Comparison of ENCODE assay signal across 8 mouse cellular contexts in genomic region chr5:127453580-127453979, GRCm38 (mm10).
DNase-seq lines count a peak whose midpoint lies in the region.

No protein-coding gene starts in this region.

- intact Hi-C loops in left cerebral cortex, postnatal 14 days (cut with DNase I): no loop called here

- peak; percentile 65 to 78 for DNase-seq in cerebellum, postnatal 14 days
- no peak for DNase-seq in cerebellum, adult 11-12 months
- DNase-seq in left cerebral cortex, postnatal 14 days (ENCODE audit: low spot score in 2 of 2): peak; percentile 38
- DNase-seq in left cerebral cortex, adult 11 months (ENCODE audit: low spot score): no peak
- DNase-seq in NIH3T3 (ENCODE audit: low read depth): peak; percentile 22
- peak; percentile 42 to 54 for DNase-seq in kidney, postnatal 4 days
- DNase-seq in testis, postnatal 10 days (ENCODE audit: low spot score): peak; percentile 74
- DNase-seq in spleen, postnatal 14 days (ENCODE audit: low spot score in 2 of 2): no peak

Comparison
In these comparisons a context has a peak if more than half of its experiments do, and no peak if none do; other contexts are left out.
1. DNase-seq: peak in cerebellum, postnatal 14 days (2 of 2), left cerebral cortex, postnatal 14 days (2 of 2), NIH3T3 (single experiment), kidney, postnatal 4 days (2 of 2) and testis, postnatal 10 days (single experiment); none in cerebellum, adult 11-12 months (single experiment), left cerebral cortex, adult 11 months (single experiment) and spleen, postnatal 14 days (0 of 2).